ENCODE assay signal across 8 mouse cellular contexts in genomic region chr19:11911021-11911420, GRCm38 (mm10). TPM values are rescaled to one million over a fixed set of nuclear protein-coding genes. Genes with fewer than 3 reads are reported as not detected.
DNase-seq lines count a peak whose midpoint lies in the region; ATAC-seq and TF ChIP-seq lines count a peak whose summit lies in the region.

No protein-coding gene starts in this region.

- TF ChIP-seq POLR2A in kidney, adult 2 months (IDR thresholded peaks at IDR 0.05; ENCODE audit: low read depth, low read length), result no peak

- peak overlapping the region; percentile 81 for H3K4me3 ChIP-seq in kidney, adult 2 months (ENCODE audit: insufficient read depth, low read depth, low read length)
- H3K4me3 ChIP-seq in hindbrain, embryonic 13.5 days, result peak overlapping the region; percentile 77
- peak overlapping the region; percentile 88 for H3K4me3 ChIP-seq in midbrain, embryonic 13.5 days (replicated peaks)

- H3K9me3 ChIP-seq in hindbrain, embryonic 13.5 days, result no peaks in the 10 kb centered on the region
- H3K9me3 ChIP-seq in midbrain, embryonic 13.5 days, result no peaks in the 10 kb centered on the region

- peak overlapping the region; percentile 85 for H3K9ac ChIP-seq in hindbrain, embryonic 13.5 days
- no peak overlapping the region; the same call in 1 of the 2 replicates for H3K9ac ChIP-seq in midbrain, embryonic 13.5 days (replicated peaks)

- ATAC-seq in hindbrain, embryonic 13.5 days (ENCODE audit: low FRiP score), result no peak
- ATAC-seq in midbrain, embryonic 13.5 days, result no peak

- no peaks in the 10 kb centered on the region for H3K27me3 ChIP-seq in kidney, adult 2 months (replicated peaks; ENCODE audit: control insufficient read depth, insufficient read depth, low read length)
- H3K27me3 ChIP-seq in hindbrain, embryonic 13.5 days, result no peaks in the 10 kb centered on the region
- no peaks in the 10 kb centered on the region for H3K27me3 ChIP-seq in midbrain, embryonic 13.5 days

- no peaks in the 10 kb centered on the region for H3K36me3 ChIP-seq in kidney, adult 2 months (ENCODE audit: control insufficient read depth, insufficient read depth, low read length)
- peaks cover 6% of the 10 kb centered on the region for H3K36me3 ChIP-seq in hindbrain, embryonic 13.5 days
- peaks cover 7% of the 10 kb centered on the region for H3K36me3 ChIP-seq in midbrain, embryonic 13.5 days

- peaks cover 10% of the 10 kb centered on the region; the same call in 1 of the 2 replicates for H3K4me1 ChIP-seq in kidney, adult 2 months (ENCODE audit: control insufficient read depth, insufficient read depth, low read length)
- peaks cover 28% of the 10 kb centered on the region for H3K4me1 ChIP-seq in hindbrain, embryonic 13.5 days (replicated peaks)
- peaks cover 36% of the 10 kb centered on the region for H3K4me1 ChIP-seq in midbrain, embryonic 13.5 days (replicated peaks)

- no peak for TF ChIP-seq CTCF in kidney, adult 2 months (conservative IDR thresholded peaks at IDR 0.05; ENCODE audit: insufficient read depth, insufficient read length, low read depth, low read length)

- no peak for DNase-seq in kidney, adult 2 months
- DNase-seq in kidney, postnatal 4 days, result no peak
- peak; percentile 35 for DNase-seq in adipocyte (ENCODE audit: low spot score)
- DNase-seq in adrenal gland, adult 18-20 months (ENCODE audit: low spot score in 2 of 2), result no peak
- no peak for DNase-seq in spleen, postnatal 36 days (ENCODE audit: low spot score in 2 of 2)
- no peak for DNase-seq in spleen, postnatal 14 days (ENCODE audit: low spot score in 2 of 2)

- WGBS in kidney, adult 2 months, result 86% methylated on average over 5 of the region's 5 CpGs
- 92% methylated on average over 5 of the region's 5 CpGs for WGBS in hindbrain, embryonic 13.5 days
- WGBS in midbrain, embryonic 13.5 days, result 94% methylated on average over 5 of the region's 5 CpGs

- H3K27ac ChIP-seq in kidney, adult 2 months (ENCODE audit: insufficient read depth, low read depth, low read length), result peak overlapping the region; percentile 89; the same call in 1 of the 2 replicates
- H3K27ac ChIP-seq in hindbrain, embryonic 13.5 days, result peak overlapping the region; percentile 92; the same call in 1 of the 2 replicates
- no peak overlapping the region for H3K27ac ChIP-seq in midbrain, embryonic 13.5 days

- H3K4me2 ChIP-seq in hindbrain, embryonic 13.5 days, result peak overlapping the region; percentile 71
- peak overlapping the region; percentile 77 for H3K4me2 ChIP-seq in midbrain, embryonic 13.5 days (replicated peaks)

RNA-seq across cellular contexts. Expression of gene Patl1, which starts 1.2 kb away (rescaled TPM):
- polyA plus RNA-seq in kidney, adult 2 months (2012; rRNA removed), result 13.9 and 17.6 TPM in 2 replicates
- 19.6 and 19.8 TPM in 2 replicates for polyA plus RNA-seq in hindbrain, embryonic 13.5 days (2015; fragmentation: Nextera tagmentation; extraction: Ambion mirVana)
- 19.6 and 21.4 TPM in 2 replicates for polyA plus RNA-seq in midbrain, embryonic 13.5 days (2015; fragmentation: Nextera tagmentation; extraction: Ambion mirVana)
- total RNA-seq in adrenal gland, adult 18-20 months (2021), result 10 to 100 TPM; 28.0 to 28.5 TPM

RNA-seq across cellular contexts. Expression of gene Olfr1420, which starts 24.7 kb away (rescaled TPM):
- polyA plus RNA-seq in kidney, adult 2 months (2012; rRNA removed), result not detected in 2 replicates
- not detected in 2 replicates for polyA plus RNA-seq in hindbrain, embryonic 13.5 days (2015; fragmentation: Nextera tagmentation; extraction: Ambion mirVana)
- polyA plus RNA-seq in midbrain, embryonic 13.5 days (2015; fragmentation: Nextera tagmentation; extraction: Ambion mirVana), result 0.16 TPM in 1 of 2 replicates, not detected in the other
- total RNA-seq in adrenal gland, adult 18-20 months (2021), result not detected

RNA-seq across cellular contexts. Expression of gene Olfr1419, which starts 36.1 kb away (rescaled TPM):
- polyA plus RNA-seq in kidney, adult 2 months (2012; rRNA removed), result 0.05 TPM in 1 of 2 replicates, not detected in the other
- not detected in 2 replicates for polyA plus RNA-seq in hindbrain, embryonic 13.5 days (2015; fragmentation: Nextera tagmentation; extraction: Ambion mirVana)
- polyA plus RNA-seq in midbrain, embryonic 13.5 days (2015; fragmentation: Nextera tagmentation; extraction: Ambion mirVana), result not detected in 2 replicates
- not detected for total RNA-seq in adrenal gland, adult 18-20 months (2021)

RNA-seq across cellular contexts. Expression of gene Olfr1418, which starts 50.2 kb away (rescaled TPM):
- not detected in 2 replicates for polyA plus RNA-seq in kidney, adult 2 months (2012; rRNA removed)
- polyA plus RNA-seq in hindbrain, embryonic 13.5 days (2015; fragmentation: Nextera tagmentation; extraction: Ambion mirVana), result not detected in 2 replicates
- polyA plus RNA-seq in midbrain, embryonic 13.5 days (2015; fragmentation: Nextera tagmentation; extraction: Ambion mirVana), result not detected in 2 replicates
- not detected for total RNA-seq in adrenal gland, adult 18-20 months (2021)

RNA-seq across cellular contexts. Expression of gene Osbp, which starts 54.7 kb away (rescaled TPM):
- 21.7 and 24.8 TPM in 2 replicates for polyA plus RNA-seq in kidney, adult 2 months (2012; rRNA removed)
- polyA plus RNA-seq in hindbrain, embryonic 13.5 days (2015; fragmentation: Nextera tagmentation; extraction: Ambion mirVana), result 3.9 and 4.3 TPM in 2 replicates
- 3.9 and 4.1 TPM in 2 replicates for polyA plus RNA-seq in midbrain, embryonic 13.5 days (2015; fragmentation: Nextera tagmentation; extraction: Ambion mirVana)
- total RNA-seq in adrenal gland, adult 18-20 months (2021), result 10 to 100 TPM; 61.3 to 90.1 TPM
